Mouse (Mus musculus) right cerebral cortex, postnatal 10 days (tissue): Measurements from ENCODE around the gene Tppp.
"Not testable (repeated sequence)": the region's sequence is repeated elsewhere in the genome, so short reads cannot be mapped to it uniquely, and the experiment has no call there.

ENCODE experiments used
- DNase-seq, 2 experiments: peaks; one replicate each; pipeline ENCODE4 v3.0.0; 2021; ENCODE audit warnings: low spot score in 2 of 2

Gene Tppp

DNA sequence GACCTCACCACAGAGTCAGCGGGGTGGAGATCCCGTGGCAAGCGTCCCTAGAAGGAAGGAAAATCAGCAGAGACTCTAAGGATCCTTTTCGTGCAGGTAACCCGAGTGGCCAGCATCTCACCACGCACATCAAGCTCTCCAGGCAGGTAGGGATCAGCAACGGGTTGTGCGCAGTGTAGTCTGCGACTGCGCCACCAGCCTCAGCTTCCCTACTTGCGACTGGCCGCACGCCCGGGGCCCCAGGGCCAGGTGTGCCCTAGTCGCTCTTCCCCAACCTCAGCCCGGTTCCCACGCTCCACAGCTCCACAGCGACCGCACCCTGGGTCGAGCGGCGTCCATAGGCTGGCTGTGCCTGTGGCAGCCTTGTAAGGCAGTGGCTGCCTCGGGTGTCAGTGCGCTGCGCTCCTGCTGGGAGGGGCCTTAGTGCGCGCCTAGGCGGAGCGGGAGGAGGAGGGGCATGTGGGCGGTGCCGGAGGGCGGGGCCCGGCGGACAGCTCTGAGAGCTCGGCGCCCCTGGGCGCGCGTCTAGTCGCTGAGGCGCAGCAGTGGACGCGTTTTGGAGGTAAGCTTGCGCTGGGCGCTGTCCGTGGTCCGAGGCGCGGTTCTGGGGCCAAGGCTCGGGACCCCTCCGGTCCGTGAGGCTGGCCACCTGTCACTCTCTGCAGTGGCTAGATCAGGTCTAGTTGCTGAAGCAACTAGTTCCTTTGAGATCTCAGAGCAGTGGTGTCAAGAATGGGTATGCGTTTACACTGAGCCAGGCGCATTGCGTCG is at the start of gene Tppp:
Gene Tppp (plus strand): TSS at position 460 of the 771 bp plus-strand sequence.
- DNase-seq = peak; percentile 95 to 96

DNA sequence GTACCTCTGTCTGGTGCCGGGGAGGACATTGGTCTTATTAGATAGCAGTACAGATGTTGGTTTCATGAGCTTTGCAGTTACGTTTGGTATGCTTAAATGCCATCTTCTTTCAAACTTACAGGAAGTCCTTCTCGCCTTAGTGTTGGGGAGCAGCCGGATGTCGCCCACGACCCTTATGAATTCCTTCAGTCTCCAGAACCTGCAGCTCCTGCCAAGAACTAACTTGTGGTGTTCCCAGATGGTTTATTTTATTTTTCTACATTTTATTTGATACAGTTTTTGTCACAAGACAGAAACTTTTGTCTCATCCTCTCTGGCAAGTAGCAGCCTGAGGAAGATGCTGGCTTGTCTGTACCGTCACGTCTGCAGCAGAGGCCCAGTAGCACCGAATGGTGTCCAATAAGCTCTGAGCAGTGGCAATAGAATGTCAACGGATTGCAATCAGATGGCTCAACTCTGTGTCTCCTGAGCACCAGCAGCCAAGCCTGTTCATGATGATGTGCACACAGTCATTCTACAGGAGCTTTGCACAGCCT is 49.0 kb upstream of the Tppp start:
- no peak for DNase-seq

DNA sequence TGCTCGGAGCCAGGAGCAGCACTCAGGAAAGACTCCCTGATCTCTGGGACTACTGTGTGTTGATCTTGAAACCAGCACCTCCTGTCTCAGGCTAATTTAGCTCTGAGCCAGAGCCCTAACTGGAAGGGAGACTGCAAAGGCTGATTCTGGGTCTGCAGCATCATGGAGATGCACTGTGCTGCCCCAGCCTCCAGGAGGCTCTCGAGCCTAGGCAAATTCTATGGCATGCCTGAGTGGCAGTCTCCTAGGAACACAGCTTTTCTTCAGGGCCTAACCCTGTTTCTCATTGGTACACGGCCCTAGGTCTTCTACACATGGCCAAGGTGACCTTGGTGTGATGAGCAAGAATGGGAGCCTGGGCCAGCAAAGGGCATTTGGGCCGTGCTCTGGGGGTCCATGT is 48.0 kb upstream of the Tppp start:
- DNase-seq = no peak

DNA sequence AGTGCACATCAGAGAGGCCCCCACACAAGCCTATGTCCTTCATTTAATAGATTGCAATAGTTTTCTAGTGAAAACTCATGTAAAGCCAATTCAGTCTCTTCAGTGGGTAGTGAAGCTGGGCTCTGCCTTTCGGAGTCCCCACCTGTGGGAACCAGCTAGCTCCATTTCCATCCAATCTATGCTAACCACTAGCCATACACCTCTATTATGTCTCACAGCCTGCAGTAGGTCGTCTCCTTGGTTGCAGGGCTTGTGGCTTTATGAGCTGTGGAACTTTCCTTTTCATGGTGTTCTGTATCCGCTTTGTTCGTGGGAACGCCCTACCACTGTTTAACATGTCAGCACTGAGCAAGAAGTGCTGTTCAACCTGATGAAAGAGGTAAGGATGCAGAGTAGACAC is 45.7 kb upstream of the Tppp start, which contains the start of gene Zdhhc11:
Gene Zdhhc11 (plus strand): TSS at position 301 of the 400 bp plus-strand sequence.
- no peak for DNase-seq

DNA sequence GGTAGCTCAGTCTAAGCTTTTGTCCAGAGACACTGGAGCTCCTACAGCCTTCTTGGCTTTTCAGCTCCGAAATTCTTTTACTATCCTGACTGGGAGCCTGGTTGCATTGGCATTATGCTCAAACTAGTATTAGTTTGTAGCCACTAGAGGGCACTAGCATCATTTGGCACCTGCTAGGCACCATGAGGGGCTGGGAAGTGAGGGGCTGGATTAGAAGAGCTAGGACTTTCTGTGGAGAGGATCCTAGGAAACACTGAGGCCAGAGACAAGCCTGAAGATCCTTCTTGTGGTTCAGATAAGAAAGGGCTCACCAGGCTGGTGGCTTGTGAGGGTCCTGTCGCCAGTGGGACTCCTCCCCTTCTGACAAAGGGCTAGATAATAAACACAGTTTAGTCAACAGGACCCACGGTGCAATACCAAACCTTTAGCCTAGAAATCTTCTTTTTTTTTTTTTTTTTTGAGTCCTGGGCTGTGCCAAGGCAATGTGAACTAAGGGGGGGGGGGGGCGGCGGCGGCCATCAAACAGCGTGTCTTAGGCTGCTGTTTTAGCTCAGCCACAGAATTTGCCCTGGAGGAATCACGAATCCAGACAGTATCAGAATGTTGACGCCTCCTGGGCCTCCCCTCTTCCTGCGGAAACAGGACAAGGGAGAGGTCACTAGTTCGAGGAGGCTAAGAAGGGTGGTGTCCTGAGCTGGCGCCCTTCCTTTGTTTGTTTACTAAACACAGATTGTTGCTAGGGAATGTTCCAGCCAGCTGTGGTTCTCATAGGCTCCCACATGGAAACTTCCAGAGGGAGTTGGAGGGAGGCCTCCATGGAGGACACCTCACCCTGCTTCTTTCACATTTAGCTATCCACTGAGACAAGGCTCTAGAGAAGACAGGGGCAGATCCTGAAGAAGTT is 38.4 kb upstream of the Tppp start:
- peak; percentile 67 to 77 for DNase-seq

DNA sequence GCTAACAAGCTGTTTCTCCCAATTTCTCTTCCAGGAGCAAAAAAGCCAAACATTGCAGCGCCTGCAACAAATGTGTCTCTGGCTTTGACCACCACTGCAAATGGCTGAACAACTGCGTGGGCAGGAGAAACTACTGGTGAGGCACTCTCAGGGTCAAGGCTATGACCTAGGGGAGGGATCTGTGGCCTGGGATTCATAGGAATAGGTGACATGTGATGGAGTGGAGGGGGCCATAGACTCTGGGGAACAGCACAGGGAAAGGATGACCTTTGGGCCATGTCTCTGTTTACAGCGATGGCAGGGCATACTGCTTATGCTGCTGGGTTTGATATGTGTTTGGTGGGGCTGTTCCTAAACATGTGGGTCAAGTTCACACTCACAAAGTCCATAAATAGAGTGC is 34.7 kb upstream of the Tppp start:
- DNase-seq = no peak

DNA sequence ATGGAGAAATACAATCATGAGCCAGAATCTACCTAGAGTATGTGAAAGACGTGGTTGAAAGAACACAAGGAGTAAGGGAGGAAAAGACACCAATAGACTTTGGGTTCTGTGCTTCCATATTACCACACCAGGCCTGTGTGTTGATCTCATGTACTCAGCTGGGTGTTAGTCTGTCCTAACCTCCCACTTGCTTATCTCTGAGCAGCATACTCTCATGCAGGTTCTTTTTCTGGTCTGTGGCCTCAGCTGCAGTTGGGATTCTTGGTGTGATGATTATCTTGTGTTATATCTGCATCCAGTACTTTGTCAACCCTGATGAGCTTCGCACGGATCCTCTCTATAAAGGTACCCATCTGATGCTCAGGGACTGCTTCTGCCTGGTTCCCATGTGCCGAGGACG is 32.3 kb upstream of the Tppp start:
- no peak for DNase-seq

DNA sequence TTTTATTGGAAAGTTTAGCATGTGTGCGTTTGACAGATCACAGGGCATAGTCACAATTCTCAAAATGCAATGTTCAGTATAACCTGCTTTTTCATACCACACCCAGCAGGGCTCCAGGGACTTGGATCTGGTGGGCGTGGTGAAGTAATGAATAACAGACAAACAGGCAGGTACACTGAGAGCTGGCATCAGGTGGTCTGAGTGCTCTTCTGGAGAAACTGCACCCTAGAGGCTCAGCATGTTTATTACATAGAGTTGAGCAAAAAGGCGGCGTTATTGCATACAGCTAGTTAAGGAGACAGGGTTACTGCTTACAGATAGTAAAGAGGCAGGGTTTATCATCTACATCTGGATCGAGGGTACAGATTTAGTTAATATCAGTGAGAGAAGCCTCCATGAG is 18.9 kb upstream of the Tppp start:
- DNase-seq = no peak

DNA sequence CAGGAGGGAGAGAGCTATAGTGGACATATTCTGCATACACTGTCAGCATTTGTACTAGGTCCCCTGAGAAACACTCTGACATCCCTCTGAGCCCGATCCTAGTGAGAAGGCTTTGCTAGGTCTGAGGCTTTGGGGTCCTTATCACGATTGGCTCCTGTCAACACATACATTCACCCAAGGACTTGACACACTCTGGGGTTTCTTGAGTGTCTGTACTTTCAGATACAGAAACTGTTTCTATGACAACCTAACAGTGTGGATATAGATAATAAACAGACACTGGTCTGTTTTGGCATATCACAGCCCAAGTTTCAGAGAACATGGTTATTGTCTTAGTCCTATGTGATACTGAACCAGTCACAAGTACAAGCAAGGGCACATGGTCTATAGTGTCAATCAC is 18.4 kb upstream of the Tppp start:
- no peak for DNase-seq

DNA sequence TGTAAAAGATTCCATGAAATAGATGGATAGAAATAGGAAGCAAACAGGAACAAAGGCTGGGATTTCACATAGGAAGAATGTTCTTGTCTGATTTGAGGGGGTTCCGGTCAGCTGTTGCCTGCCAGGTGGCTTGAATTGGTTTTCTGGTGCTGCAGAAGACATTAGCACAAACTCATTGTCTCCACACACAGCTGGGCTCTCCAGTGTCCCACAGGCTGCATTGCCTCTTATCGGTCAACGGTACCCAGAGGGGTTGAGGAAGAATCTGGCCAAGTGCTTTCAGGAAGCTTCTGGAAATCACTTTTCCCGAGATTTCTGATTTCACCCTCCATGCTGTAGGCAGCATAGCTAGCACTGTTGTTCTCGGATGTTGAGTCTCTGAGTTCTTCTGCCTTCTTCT is 17.9 kb upstream of the Tppp start:
- DNase-seq = no peak

DNA sequence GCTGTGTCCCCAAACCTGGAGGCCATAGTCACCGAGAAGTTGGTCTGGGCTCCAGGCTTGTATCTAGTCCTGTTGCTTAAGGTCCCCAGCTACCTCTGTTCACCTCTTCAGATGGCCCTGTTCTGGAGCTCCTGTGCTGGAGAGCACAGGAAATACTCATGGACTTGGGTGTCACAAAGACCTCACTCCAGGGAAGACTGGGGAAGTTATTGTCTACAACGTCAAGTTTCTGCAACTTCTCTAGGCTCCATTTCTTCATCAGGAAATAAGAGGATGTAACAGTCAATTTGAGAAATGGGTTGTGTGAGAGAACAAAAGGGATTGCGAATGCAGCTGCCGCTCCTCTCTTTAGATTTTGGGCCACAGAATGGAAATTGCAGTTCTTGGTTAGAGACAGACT is 12.8 kb upstream of the Tppp start:
- no peak for DNase-seq

DNA sequence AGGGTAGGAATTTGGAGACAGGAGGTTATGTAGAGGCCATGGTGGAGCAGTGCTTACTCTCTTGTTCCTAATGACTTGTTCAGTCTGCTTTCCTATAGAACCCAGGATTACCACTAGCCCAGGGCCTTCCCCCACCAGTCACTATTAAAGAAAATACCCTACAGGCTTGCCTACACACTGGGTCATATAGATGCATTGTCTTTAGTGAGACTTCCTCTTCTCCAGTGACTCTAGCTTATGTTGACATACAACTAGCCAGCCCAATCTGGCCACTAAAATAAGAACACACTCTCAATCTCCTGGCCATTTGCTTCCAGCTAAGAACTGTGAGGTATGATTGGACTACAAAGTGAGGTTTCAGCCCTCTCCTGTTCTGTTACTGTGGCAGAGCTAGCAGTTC is 8.7 kb upstream of the Tppp start:
- DNase-seq = no peak

DNA sequence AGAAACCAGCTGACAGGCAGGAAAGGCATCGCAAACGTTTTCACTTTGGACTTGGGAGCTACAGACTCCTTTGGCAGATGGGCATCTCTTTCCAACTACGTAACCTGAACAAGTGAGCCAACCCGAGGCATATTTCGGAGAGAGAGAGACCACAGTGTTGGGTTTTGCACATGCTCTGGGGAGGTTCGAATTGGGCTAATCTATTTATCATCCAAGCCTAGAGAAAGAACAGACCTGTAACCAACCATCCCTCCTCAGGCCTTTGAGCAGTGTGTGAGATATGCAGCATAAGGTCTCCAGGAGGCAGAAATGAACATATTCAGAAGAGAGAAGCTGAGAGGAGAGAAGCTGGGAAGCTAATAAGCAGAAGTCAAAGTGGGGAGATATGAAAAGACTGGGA is 8.2 kb upstream of the Tppp start:
- DNase-seq = no peak

DNA sequence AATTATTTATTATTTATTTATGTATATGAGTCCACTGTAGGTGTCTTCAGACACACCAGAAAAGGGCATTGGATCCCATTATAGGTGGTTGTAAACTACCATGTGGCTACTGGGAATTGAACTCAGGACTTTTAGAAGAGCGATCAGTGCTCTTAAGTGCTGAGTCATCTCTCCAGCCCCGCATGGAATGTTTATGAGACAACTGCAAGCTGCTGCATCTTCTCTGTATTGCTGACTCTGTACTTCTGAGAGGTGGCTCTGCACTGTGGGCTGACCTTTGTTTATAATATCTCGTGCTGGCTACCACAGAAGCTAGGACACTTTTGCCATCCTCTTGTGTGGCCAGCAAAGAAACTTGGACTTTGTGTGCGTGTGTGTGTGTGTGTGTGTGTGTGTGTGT is 7.7 kb upstream of the Tppp start:
- no peak for DNase-seq

DNA sequence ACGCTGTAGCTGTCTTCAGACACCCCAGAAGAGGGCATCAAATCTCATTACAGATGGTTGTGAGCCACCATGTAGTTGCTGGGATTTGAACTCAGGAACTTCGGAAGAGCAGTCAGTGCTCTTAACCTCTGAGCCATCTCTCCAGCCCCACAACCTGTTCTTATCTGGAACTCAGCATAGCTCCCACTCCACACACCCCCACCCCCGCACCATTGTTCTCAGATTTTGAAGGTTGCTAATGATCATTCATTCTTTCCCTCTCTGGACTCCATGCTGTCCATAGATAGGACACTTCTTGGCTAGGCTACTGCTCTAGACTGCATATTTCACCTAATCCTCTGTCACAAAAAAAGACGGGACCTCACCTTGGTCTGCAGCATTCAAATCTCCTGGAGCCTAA is 2.3 kb upstream of the Tppp start:
- not testable (repeated sequence) for DNase-seq

DNA sequence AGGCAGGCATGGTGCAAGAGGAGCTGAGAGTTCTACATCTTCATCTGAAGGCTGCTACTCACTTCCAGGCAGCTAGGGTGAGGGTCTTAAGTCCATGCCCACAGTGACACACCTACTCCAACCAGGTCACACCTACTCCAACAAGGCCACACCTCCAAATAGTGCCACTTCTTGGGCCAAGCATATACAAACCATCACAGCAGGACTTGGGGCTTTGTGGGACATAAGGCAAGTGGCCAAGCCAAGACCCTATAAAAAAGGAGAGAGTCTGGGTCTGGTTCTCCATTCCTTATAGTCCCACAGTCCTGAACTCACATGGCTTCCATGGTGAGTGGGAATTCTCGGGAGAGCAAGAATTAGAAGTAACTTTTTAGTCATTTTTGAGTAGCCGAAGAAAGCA is 991 bp upstream of the Tppp start:
- DNase-seq = not testable (repeated sequence)

DNA sequence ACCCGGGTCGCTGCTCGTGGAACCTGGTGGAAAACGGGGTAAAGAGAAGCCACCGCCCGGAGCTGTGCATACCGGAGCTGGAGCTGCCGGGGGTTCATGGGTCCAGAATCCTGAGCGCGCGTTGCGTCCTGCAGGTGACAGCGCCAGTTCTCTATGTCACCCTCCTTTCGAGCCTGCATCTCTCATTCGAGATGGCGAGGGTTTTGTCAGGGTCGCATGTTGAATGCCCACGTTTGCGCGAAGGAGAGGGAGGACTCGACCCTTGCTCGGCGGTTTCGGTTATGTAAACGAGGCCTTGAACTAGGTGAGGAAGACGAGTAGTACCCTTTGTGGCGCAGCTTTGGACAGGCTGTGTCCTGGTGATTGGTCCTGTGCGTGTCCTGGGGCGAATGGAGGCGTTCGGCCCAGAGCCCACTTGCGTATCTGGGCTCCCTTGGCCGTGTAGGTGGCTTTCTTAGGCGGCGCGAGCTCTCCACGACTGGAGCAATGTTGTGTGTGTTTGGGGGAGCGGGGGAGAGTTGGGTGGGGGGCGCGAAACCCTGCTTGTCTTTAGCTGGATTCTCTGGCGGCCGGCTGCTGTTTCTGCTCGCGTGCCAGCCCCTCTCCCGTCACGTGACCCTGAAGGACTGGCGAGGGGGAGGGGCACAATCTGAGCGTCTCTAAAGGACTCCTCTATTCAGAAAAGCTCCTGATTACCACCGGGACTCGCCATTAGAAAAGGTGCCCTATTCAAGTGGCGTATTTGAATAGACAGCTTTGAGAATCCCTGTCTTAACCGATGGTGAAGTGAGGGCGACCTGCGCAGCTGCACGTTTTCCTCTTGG is 796 bp downstream of the Tppp start:
- DNase-seq = peak; percentile 93

DNA sequence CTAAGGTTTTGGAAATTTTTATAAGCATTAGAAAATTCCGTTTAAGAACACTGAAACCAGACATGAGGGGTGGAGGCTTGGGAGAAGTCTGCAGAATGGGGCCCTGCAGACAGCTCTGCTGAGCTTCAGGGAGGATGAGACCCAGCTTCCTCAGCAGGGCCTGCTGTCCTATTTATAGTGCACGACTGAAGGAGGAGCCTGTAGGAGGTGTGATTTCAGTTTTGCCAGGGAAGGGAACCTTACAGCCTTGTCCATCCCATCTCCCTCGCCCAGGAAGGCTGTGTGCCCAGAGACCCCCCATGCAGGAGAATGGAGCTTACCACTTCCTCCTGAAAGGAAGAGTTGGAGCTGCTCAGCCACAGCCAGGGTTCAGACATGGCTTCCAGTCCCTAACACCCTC is 1.5 kb downstream of the Tppp start:
- peak; percentile 61 to 76 for DNase-seq

DNA sequence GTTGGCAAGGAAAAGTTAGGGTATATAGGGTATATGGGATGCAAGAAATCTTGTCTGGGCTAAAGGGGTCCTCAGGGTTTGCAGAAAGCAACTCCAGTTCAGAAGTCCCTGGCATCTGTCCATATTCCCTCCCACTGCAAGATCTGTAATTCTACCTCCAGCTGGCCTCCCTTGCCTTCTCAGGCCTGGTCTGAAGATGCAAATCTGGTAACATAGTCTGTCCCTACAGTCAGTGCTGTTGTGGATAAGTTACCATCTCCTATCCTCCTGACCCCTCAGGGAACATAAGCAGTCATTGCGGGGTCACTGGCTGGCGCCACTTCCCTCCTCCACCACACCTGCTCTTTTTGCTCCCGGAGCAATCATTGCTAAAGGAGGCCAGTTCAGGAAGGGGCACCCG is 6.7 kb downstream of the Tppp start:
- no peak for DNase-seq

DNA sequence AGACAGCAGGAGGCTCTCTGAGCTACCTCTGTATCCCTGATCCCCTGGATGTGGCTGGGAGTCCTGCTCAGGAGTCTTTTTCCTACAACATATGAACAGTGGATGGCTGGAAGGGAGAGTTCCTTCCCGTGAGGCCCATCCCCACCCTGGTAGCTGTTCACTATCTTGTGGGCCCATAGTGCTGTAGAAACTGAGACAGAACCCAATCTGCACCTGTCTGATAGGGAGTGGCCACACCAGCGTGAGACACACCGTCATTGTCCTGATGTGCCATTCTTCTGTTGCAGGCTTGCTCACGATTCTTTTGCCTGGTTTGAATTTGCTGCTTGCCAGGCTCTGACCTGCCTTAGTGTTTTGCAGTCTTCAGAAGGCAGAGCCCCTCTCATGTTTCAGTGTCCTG is 8.2 kb downstream of the Tppp start:
- DNase-seq = no peak

DNA sequence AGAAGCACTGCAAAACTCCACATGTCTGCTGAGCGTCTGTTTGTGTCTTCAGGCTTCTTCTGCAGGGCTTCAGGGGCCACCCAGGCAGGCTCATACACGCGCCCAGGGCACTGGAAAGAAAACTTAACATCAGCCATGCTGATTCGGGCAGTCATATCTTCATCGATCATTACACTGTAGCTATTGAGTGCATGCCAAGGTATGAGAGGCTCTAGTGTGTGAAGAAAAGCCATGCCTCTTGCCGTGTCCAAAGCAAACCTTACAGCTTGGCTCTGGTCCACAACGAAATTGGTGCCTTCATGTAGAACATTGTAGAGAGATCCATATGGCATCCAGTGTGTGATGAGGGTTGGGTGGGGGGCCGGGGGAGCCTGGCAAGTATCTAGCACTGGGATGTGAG is 9.8 kb downstream of the Tppp start:
- DNase-seq = not testable (repeated sequence)
